Mouse (Mus musculus): ENCODE measurements around the gene Calm3.

Gene Calm3

GRCm38 (mm10) chr7:16938117-16938791, 14.3 kb upstream of the Calm3 start:
- no peak for DNase-seq

- DNase-seq, result no peak
Observed at GRCm38 (mm10) chr7:16937312-16937711, 13.4 kb upstream of the Calm3 start.

DNA sequence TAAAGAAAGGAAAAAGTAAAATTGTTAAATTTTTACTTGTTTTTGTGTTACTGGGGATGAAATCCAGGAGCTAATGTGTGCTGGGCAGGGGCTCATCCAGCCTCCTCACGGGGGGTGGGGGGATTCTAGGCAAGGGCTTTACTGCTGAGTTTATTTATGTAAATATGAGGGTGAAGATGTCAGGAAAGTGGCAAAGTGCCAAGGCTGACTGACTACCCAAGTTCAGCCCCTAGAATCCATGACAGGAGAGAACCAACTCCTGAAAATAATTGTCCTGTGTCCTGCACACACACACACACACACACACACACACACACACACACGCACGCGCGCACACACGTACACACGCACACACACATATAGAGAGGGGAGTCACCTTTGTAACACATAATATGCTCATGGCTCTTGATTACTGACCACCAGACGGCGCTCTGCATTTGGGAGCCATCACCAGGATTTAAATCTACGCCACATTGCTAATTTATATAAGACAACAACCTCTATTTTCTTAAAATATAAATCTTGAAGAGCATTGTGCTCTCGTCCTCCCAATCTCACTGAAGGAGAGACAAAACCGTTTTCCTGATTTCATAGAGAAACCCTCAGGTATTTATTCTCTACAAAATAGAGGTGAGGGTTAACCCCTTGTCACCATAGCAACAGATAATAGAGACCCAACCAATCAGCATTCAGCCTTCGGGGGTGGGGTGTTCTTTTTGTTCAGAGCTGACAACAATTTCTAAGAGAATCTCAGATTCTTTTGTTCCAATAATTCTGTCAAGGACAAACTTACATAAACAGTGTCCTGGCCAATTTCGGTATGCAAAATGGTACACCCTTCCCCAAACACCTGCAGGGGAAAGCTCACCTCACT, 9.0 kb upstream of the Calm3 start:
- DNase-seq, result peak; percentile 63

DNA sequence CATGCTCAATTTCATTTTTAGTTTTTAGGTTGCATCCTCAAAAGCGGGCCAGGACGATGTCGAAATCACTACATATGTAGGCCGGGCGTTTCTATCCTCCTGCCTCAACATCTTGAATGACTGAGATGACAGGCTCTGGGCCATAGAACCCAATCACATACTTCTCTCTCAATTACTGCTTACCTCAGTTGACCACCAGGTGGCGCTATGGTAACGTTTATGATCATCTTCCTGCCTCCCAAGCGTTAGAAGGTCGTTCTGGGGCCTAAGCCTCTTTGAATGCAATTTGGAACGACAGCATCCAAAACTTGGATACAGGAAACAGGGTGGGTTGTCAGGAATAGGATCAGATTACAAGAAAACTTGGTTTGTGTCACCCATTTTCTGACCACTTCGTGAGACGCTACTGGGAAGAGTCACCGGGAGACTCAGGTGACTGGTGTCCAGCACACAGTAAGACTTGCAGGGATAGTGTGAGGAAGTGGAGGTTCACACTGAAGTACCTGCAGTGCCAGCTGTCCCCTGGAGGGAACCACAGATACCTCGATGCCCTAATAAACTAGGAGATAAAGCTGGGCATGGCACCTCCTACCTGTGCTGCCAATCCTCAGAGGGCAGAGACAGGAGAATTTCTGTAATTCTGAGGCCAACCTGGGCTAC, 8.2 kb upstream of the Calm3 start:
- DNase-seq, result peak; percentile 86

- DNase-seq, result peak; percentile 71
Observed at GRCm38 (mm10) chr7:16930850-16931249, 6.9 kb upstream of the Calm3 start.

DNA sequence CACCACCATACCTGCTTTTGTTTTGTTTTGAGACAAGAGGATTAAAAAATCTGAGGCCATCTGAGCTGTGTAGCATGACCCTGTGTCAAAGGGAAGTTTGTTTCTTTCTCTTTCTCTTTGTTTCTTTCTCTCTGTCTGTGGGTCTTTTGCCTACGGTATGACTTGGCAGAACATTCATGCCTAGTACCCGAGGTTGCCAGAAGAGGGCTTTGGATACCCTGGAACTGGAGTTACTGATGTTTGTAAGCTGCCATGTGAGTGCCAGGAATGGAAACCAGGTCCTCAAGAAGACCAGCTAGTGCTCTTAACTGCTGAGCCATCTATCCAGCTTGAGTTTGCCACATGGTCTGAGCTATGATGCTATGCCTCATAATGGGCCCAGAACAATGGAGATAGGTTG, 4.4 kb upstream of the Calm3 start:
- no peak for DNase-seq

DNA sequence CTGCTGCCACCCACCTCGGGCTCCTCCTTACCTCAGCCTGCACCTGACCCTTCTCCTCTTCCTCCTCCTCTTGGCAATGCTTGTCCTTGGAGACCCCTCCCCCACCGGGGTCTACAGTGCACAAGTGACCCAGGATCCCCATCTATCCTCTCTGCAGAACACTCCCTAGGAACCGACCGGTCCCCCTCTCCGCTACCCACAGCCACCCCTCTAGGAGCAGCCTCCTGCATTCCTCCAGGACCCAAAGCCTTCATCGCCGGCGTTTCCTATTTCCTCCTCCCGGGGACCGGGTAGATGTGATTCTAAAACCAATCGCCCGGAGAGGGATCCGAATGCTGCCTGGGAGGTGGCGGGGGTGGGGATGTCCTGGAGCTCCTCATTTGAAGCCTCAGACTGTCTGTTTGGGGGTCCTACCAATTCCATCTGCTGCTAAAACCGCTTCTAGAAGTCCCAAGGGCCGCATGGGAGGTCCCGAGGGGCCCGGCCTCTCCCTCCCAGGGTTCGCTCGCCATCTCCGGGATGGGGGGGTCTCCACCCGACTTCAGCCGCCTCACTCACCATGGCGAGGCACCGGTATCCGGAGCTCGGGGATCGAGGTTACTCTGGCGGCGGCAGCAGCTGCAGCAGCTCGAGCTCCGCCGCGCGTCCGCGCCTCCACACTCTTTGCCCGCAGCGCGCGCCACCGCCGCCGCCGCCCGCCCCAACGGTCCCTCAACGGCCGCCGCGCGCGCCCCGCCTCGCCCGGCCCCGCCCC, 454 bp downstream of the Calm3 start:
- DNase-seq, result peak; percentile 53

GRCm38 (mm10) chr7:16922360-16922973, 1.4 kb downstream of the Calm3 start:
- DNase-seq, result peak; percentile 45

GRCm38 (mm10) chr7:16921881-16922335, 2.0 kb downstream of the Calm3 start:
- DNase-seq, result no peak

DNA sequence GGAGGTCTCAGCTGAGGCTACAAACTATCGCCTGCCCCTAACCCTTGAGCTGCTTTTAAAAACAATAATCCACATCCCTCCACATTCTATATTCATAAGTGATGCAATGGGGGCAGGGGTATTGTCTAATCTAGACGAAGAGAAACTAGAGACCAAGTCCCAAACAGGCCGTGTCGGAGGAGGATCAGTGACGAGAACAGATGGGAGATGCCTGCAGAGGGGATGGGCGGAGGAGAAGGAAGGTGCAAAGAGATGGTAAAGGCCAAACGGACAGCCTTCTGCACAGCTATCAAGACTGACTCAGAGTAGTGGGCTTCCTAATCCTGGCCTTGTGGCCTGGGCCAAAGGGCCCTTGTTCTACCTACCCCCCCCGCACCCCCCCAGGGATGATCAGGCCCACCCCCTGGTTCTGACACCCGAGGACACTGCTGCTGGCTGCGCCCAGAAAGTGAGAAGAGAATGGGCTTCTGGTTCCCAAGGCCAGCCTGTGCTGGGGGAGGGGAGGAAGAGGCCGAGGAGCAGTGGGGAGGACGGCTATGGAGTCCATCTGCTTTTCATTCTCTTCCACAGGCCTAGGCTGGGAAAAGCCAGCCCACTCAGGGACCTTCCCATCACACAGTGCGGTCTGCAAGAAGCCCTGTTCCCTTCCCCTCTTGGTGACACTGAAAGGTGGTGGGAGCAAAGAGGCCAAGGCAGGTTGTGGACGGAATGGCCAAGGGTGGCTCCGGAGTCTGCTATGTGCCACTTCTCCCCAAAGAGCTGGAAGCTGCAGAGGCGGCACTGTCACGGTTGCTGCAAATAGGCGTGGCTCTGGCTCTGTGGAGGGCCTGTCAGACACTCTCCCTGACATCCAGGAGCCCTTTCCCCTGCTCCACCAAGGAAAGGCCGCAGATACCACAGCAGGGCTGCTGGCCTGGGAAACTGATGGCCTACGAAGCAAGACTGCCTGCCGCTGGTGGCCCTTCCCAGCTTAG, 2.8 kb downstream of the Calm3 start:
- DNase-seq, result no peak

DNA sequence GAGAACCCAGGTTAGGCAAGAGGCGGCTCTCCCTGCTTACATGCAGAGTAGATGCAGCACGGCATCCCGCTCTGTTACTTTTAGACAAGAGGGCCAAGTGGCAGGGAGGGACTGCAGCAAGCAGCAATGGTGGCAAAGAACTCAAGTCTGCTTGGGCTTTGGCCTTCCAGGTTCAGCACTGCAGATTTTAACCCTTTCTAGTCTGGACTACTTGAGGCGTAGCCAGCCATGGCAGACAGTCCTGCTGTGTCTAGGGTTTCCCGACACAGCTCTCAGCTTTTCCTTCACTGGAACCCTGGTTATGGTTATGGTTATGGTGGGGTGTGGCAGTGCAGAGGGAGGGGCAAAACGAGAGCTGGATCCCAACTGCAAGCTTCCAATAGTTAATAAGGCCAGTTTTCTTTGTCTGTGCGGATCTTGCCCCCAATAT, 3.7 kb downstream of the Calm3 start:
- DNase-seq, result no peak

DNA sequence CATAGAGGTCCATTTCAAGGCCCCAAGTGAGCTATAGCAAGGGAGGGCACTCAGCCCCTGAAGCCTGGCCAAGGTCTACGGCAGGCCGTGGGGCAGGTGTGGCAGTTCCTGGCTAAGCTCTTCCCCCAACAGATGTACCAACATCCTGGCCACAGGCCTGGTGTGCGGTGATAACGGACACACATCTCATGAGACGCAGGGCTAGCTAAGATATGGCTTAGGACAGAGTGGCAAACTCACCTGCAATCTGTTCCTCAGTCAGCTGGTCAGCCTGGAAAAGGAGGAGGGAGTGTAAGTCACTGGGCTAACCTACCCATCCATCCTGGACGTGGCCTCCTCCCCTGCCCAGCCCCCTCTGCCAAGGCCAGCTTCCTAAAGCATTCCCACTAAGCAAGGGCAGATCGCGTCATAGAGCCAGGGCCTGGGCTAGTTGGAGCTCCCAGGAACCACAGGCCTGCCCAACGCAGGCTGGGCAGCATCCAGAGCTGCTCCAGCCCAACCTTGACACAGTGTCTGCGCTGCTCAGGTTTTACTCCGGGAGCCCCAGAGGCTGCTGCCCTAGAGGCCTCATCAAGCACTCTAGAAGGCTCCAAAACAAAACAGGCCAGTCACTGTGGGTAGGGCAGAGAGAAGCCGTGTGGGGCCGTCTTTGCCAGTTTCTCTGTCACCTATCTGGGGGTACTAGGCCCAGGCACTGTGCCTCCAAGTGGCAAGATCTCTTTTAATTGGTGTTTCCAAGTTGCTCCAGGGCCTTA, 4.3 kb downstream of the Calm3 start:
- no peak for DNase-seq

DNA sequence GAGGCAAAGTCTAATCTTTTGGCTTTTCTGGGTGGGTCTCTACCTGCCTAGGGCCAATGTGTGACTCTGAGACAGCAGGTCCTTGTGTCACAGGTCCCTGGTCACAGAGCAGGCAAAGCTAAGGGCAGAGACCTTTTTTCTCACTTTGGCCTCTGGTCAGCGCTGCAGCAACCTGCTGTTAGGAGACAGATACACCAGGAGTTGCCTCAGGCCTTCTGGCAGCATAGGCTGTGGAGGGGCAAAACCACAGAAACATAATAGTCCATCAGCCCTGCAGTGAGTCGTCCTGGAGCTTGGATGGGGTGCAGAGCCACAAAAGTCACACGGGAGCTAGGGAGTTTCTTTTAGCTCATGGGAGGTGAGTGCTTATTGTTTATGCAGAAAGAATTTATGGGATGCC, 5.2 kb downstream of the Calm3 start:
- no peak for DNase-seq

DNA sequence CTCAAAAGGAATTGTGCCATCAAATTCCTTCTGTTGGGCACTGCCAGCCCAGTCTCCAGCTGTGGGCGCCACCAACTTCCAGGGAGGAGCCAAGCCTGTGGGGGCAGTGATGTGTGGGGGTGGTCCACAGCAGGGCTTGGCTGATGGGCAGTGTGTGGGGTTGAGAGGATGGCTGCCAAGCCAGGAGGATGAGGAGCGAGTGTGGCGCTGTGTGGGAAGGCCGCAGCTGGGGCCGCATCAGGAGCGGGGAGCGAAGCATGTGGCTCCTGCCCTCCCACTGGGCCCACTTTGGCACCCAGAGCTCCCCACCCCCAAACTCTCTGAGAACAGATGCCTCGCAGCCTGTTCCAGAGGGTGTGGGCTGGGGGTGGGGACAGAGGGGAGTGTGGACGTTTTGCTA, 5.9 kb downstream of the Calm3 start:
- DNase-seq, result no peak

DNA sequence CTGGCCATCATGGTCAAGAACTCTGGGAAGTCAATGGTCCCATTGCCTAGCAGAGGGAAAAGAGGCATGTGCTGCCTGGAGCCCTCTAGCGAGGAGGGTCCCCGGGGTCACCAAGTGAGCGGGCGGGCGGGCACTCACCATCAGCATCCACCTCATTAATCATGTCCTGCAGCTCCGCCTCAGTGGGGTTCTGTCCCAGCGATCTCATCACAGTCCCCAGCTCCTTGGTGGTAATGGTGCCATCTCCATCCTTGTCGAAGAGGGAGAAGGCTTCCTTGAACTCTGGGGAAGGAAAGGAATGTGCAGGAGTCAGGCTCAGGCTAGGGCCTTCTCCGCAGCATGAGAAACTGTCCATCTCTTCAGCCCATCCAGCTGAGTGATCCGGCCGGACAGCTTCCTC, 6.5 kb downstream of the Calm3 start:
- DNase-seq, result no peak

- no peak for DNase-seq
Observed at GRCm38 (mm10) chr7:16916342-16917265, 7.3 kb downstream of the Calm3 start.

DNA sequence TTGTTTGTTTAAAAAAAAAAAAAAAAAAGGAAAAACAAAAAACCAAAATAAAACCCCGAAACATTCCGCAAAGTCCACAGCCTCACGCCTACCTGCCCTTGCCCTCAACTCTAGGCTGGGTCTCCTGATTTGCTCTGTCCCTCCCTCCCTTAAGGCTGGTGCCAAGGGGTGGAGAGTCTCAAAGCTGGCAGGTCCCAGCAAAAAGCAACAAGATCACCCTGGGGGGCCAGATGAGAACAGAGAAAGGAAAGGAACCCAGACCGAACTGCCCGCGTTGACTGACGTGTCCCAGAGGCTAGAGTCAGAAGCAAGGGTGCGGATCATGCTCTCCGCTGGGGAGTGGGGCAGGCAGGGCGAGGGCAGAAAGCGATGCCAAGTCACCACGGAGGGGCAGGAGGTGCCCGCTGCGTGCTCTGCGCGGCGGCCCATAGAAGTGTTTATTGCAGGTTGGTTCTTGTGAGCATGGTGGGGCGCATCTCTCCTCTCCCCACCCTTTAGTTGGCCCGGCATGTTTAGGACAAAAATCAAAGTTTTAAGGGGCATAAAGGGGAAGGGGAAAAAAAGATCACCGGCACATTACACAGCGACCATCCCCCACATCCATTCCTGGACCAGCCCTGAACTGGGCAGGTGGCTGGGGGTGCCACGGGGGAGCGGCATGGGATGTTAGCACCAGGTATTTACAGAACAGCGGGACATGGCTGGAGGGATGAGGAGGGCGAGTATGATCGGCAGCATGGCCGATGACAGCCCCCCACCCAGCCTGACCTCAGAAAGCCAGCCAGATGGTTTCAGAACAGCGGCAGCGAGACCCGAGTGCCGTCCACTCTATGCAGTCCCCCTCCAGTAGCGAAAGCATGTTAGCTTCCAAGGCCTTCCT, 8.2 kb downstream of the Calm3 start:
- no peak for DNase-seq

Data from thymus, postnatal 25 days (tissue).